Mouse (Mus musculus) urinary bladder, postnatal 10 days (tissue): ENCODE measurements around the gene Siva1.

ENCODE experiments used
- DNase-seq: peaks from one replicate; pipeline ENCODE4 v3.0.0; 2022; ENCODE audit warnings: low spot score

The Siva1 gene

DNA sequence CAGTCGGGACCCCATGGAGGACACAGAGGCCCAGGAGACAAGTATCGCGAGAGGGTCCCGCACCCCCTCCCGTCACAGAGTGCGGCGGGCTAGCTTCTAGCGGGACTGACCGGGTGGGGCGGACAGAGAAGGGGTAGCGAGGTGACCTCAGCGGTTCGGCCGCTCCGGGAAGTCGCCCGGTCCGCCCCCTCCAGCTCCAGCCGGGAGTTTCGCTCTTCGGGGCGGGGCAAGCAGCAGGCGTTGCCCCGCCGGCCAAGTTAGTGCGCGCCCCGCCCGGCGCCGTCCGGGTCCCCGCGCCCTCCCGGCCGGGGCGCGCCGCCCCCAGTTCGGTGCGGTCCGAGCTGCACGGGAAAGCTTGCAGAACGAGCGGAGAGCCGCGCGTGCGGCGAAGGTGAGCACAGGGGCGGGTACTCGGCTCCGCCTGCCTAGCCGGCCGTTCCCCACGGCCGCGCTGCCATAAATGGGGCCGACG lies 34.1 kb downstream of the Siva1 start, which contains the start of gene Zbtb42:
TSS of gene Zbtb42 (plus strand) at position 274 of the 472 bp plus-strand sequence.
- DNase-seq: no peak

DNA sequence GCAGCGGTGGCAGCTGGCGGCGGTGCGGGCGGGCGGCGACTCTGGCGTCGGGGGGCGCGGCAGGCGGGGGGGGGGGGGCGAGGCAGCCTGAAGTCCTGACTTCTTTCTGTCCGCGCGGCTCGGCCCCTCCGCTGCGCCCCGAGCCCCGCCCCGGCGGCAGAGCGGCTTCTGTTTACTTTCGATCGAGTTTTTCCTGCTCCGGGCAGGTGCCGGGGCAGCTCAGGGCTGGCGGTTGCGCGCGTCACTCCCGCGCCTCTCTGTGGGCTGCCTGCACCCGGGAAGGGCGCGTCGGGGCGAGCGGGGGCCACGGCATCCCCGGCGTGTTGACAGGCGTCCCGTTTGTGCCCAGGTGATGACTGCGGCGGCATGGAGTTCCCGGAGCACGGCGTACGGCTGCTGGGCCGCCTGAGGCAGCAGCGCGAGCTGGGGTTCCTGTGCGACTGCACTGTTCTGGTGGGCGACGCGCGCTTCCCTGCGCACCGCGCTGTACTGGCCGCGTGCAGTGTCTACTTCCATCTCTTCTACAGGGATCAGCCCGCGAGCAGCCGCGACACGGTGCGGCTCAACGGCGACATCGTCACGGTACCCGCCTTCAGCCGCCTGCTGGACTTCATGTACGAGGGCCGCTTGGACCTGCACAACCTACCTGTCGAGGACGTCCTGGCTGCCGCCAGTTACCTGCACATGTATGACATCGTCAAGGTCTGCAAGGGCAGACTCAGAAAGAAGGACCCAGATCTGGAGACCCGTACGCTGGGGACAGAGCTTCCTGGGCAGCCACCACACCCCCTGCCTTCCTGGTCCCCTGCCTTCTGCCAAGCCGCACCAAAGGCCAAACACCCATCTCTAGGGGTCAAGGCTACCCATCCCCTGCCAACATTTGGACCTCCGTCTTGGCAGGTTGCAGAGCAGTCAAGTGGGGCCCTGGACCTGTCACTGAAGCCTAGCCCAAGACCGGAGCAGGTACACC lies 34.8 kb downstream of the Siva1 start:
- DNase-seq: peak; percentile 48

DNA sequence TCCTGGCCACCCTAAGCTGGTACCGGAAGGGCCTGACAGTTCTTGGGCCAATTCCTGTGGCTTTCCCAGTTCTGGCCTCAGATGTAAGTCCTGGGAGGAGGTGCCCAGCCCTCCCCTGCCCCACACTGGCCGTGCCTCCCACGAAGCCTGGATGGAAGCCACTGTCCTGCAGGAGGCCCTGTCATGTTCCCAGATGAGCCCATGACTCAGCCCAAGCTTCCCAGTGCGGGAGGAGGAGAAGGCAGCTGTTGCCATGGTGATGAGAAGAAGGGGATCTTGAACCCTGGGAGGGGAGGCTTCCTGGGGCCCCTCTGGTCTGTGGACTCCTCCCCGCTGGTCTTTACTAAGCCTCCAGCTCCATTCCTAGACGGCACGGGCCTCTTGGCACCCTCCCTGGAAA lies 38.9 kb downstream of the Siva1 start:
- DNase-seq: no peak

DNA sequence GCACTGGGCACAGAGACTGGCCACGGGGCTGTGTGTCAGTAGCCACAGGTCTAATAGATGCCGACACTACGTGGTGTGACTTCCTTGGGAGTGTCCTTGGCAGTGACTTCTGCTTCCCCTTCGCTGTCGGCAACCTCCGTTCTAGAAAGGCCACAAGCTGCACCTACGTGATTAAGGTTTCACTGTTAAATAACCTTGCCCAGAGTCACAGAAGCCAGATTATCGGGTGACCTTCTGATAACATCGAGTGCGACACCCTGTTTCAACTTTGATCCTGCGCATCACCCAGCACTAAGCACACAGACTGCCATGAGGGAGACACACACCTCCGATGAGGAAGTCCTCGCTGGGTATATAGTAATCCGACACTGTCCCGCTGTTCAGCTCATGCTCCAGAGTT lies 44.0 kb downstream of the Siva1 start:
- DNase-seq: no peak

DNA sequence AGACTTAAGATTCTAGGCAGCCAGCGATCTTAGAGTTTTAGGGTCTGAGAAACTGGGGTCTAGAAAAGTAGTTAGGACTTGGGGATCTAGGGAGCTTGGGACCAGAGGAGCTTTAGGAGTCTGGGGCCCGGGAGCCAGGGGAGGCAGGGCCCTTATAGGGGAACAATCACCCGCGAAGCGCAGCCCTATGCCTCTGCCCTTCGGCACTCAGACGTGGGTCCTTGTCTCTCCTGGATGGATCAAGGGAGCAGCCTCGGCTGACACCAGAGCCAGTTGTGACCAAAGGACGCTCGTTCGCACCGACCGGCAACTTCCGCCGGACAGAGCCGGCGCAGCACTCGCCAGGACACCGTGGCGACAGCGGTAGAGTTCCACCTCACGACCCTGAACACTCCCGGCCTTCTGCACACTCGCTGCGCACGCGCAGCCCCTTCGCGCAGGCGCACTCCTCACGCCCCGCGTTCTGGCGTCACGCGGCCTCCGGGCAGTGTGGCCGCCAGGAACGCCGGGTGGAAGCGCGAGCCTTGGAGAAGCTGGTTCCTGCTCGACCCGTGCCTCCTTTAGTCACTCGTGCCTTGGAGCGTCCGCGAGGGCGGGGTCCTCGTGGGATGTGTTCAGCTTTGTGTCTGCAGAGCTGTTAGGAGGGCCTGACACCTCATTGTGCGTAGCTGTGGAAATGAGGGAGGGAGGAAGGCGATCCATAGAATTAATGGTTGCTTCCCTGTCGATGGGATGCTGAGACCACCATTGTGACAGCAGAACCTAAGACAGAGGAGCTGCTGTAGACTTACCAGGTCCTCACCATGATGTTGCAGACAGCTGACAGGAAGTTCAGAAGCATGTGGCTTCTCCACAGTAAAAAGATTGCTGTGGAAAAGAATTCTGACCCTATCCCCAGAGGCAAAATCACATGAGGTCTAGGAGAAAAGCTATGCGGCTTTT lies 49.0 kb downstream of the Siva1 start:
- peak; percentile 82 for DNase-seq

DNA sequence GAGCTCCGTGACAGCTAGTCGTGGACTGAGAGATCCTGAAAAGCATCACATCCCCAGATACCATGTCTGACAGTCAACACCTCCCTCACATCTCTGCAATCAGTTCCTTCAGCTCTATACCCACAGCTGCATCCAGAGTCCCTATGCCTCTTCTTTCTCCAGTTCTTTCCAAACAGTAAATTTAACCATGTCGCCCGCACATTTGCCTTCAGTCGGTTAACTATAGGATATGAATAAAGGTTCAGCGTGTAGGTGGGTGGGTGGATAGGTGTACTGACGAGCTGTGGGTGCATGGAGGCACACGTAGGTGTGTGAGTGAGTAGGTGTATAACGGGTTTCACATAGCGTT lies 49.6 kb downstream of the Siva1 start:
- no peak for DNase-seq

DNA sequence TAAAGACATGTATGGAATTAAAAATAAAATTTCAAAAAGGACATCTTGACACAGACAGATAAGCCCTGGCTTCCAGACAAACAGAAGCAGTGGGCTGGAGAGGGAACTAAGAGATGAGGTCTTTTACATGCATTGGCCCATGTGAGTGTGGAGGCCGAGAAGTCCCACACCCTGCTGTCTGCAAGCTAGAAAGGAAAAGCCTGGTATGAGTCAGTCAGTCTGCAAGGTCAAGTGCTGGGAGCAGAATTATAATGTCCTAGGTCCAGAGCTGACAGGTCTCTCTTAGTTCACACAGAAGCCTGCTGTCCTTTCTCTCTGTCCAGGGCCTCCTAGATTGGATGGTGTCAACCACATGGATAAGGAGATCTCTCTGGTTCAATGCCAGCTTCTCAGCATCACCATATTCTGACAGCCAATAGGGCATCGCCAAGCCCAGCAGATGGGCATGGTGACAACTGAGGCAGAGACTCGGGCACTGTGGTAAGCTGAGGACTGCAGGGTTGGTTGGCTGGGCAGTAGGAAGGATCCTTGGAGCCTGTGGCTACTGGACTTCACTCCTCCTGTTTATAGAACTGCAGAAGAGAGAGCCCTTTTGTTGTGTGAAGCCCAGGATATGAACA lies 52.4 kb downstream of the Siva1 start:
- DNase-seq: no peak
